Mouse (Mus musculus): ENCODE data around the gene Zfp853. TPM values are rescaled to one million over a fixed set of nuclear protein-coding genes. Genes with fewer than 3 reads are reported as not detected.
A peak's percentile ranks its signal among the peaks of the same experiment; 100 is the strongest.

The Zfp853 gene
- total RNA-seq, 2 experiments from 2014 or later, result 5.8 to 7.1 TPM

DNA sequence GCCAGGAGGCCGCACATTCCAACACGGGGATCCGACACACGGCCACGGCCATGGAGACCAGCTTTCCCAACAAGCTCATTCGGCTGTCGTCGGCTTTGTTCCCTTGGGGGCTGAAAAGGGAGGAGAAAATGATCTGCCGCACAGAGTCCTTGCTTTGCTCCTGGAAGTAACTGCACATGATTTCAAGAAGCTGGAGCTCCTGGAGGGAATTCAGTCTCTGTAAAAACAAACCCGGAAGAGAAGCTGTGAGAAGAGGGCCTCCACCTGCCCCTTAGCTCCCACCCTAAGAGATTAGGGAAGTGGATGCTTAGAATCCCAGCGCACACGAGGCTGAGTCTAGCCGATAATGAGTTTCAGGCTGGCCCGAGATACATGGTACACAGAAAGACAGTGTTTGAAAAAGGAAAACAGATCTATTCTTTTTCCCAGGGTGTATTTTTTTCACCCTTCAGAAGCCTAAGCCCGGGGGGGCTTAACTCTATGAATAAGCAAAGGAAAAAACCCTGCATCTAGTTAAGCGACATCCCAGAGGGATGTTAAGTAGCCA, 20.8 kb upstream of the Zfp853 start:
- intact Hi-C loops (cut with DNase I), result no loop called here
- TF ChIP-seq CTCF (IDR thresholded peaks at IDR 0.05), result no peak
- no peak for DNase-seq (ENCODE audit: extremely low spot score in 1 of 2, low spot score in 2 of 2)
- Histone ChIP-seq H3K4me3 (peak overlapping the region; percentile 80), H3K27ac (peak overlapping the region; percentile 89)

DNA sequence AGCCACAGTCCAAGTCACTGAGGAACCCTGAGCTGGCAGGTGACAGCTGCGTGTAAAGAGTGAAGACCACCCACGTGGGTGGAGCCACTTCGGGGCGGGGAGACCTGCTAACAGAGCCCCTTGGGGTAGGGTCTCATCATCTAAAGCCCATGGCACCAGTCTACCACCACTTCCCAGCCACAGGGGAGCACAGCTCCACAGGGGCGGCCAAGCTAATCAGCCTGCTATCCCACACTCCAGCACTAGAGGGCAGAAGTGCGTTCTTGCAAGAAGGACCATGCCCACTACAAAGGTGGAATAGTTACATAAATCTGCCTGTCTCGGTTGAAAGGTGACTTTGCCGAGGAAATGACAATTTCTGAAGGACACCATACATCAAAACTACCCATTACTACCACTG, 18.5 kb upstream of the Zfp853 start:
- intact Hi-C loops (cut with DNase I), result no loop called here
- peak; percentile 87 for TF ChIP-seq CTCF (IDR thresholded peaks at IDR 0.05)
- Histone ChIP-seq H3K4me3 (no peak overlapping the region), H3K27ac (no peak overlapping the region)
- DNase-seq (ENCODE audit: extremely low spot score in 1 of 2, low spot score in 2 of 2), result peak; percentile 69 to 74

DNA sequence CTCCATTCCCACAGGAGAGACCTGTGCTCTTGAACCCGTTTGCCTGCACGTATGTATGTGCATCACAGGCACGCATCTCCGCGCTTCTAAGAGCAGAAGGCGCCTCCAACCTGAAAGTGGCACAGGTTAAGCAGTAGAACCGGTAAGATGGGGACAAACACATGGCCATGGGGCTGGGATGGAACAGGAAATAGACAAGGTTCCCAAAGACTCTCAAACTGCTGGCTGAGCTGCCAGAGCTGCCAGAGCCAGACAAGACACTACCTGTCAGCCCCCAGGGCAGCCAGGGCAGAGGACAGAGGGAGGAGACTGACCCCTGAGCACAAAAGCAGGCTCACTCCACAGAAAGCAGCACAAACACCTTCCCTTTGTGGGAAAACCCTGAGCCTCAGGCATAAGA, 16.5 kb upstream of the Zfp853 start:
- H3K4me3 ChIP-seq, result no peak overlapping the region
- intact Hi-C loops (cut with DNase I), result no loop called here
- no peak for DNase-seq (ENCODE audit: extremely low spot score in 1 of 2, low spot score in 2 of 2)
- no peak overlapping the region for H3K27ac ChIP-seq
- TF ChIP-seq CTCF (IDR thresholded peaks at IDR 0.05), result no peak

DNA sequence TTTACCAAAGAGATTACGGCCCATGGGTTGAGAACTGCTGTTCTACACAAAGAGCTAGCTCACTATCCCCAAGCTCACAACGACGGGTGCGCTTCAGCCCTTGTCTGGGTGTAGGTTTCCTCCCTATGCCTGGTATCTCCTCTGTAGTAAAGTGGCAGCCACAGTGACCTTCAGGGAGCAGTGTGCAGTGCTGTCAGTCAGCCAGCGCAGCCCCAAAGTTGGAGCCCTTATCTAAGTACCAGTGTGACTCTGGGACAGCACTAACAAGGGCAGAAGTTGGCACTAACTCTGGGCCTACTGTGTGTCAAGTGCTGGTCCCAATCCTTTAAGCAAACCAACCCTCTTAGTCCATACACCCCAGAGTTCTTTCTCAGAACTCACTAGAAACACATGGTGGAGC, 15.4 kb upstream of the Zfp853 start:
- Histone ChIP-seq H3K4me3 (no peak overlapping the region), H3K27ac (no peak overlapping the region)
- intact Hi-C loops (cut with DNase I), result no loop called here
- no peak for TF ChIP-seq CTCF (IDR thresholded peaks at IDR 0.05)
- DNase-seq (ENCODE audit: extremely low spot score in 1 of 2, low spot score in 2 of 2), result no peak

DNA sequence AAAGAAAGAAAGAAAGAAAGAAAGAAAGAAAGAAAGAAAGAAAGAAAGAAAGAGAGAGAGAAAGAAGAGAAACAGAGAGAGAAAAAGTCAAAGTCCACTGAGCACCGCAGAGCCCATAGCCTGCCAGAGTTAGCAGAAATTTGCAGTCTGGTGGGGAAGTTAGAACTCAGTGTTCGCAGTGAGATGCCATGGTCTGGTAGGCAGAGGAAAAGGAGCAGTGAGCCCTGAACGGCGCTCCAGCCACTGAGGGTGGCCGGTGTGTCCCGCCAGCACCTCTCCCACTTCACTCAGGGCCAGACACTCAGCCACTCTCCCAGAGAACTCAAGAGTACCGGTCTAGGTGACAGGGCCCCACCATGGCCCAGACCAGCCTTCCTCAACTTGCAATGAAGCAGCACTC, 10.8 kb upstream of the Zfp853 start:
- TF ChIP-seq CTCF (IDR thresholded peaks at IDR 0.05), result no peak
- no peak for DNase-seq (ENCODE audit: extremely low spot score in 1 of 2, low spot score in 2 of 2)
- Histone ChIP-seq H3K27ac (no peak overlapping the region), H3K4me3 (no peak overlapping the region)
- intact Hi-C loops (cut with DNase I), result loop anchor here (5.0 kb wide), 1 partner anchor 127 kb away; no protein-coding TSS in a partner anchor

DNA sequence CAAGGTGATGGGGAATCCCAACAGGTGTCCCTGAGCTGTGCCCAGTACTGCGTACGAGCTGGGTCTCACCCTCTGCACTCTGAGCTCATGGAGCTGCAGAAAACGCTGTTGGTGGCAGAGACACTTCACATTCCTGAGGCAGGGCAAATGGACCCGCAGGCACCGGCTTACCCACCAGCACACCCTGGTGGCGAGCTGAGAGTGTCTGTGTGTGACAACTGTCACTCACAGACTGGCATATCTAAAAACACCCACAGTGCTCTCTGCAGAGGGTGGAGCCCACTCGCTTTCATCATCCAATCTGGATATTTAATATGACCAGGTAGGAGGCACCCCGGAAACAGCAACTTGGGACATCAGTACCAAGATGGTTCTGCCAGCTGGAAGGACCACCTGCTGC, 7.9 kb upstream of the Zfp853 start:
- H3K4me3 ChIP-seq, result no peak overlapping the region
- H3K27ac ChIP-seq, result no peak overlapping the region
- DNase-seq (ENCODE audit: extremely low spot score in 1 of 2, low spot score in 2 of 2), result no peak
- intact Hi-C loops (cut with DNase I), result loop anchor here (5.0 kb wide), 1 partner anchor 124 kb away; no protein-coding TSS in a partner anchor
- peak; percentile 46 for TF ChIP-seq CTCF (IDR thresholded peaks at IDR 0.05)

DNA sequence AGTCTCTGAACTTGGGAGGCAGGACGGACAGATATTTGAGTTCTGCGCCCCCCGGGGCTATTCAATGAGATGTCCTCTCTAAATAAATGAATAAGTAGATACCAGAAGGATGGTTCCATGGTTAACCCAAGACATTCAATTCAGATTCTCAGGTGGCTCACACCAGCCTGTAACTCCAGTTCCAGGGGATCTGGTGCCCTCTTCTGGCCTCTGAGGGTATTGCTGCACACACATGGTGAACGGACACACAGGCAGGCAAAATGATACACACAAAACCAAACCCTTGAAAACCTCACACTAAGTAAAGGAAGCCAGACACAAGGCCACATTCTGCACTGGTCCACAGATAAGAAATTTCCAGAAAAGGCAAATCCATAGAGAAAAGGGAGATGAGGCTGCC, 6.3 kb upstream of the Zfp853 start:
- peak; percentile 77 for TF ChIP-seq CTCF (IDR thresholded peaks at IDR 0.05)
- Histone ChIP-seq H3K27ac (no peak overlapping the region), H3K4me3 (no peak overlapping the region)
- DNase-seq (ENCODE audit: extremely low spot score in 1 of 2, low spot score in 2 of 2), result peak; percentile 40 to 66
- intact Hi-C loops (cut with DNase I), result loop anchor here (5.0 kb wide), 2 partner anchors 47 to 122 kb away; no protein-coding TSS in a partner anchor

DNA sequence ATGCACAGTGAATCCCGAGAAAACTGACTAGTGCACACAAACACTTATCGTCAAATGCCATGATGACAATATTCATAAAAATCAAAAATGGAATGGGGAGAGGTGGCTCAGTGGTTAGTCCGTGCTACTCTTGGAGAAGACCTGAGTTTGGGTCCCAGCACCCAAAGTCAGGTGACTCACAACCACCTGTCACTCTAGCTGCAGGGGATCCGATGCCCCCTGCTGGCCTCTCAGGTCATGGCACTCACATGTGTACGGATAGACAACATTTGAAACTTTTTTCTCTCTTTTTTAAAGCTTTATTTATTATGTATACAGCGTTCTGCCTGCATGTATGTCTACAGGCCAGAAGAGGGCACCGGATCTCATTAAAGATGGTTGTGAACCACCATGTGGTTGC, 5.0 kb upstream of the Zfp853 start:
- no peak for DNase-seq (ENCODE audit: extremely low spot score in 1 of 2, low spot score in 2 of 2)
- Histone ChIP-seq H3K4me3 (no peak overlapping the region), H3K27ac (no peak overlapping the region)
- intact Hi-C loops (cut with DNase I), result loop anchor here (5.0 kb wide), 1 partner anchor 46 kb away; no protein-coding TSS in a partner anchor
- TF ChIP-seq CTCF (IDR thresholded peaks at IDR 0.05), result peak; percentile 47

DNA sequence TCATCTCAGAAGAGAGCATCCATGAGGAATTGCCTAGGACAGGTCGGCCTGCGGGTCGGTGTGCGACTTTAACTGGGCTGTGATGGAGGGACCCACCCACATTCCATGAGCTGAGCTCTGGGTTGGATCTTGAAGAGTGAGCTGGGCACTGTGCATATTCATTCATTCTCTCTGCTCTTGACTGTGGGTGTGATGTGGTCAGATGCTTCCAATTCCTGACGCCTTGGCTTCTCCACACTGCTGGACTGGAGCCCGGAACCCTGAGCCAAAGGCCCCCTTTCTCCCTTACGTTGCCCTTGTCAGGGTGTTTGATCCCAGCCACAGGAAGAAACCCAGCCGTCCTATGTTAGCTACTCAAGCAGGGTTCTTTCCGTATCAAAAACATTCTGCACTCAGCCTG, 4.6 kb upstream of the Zfp853 start:
- no peak for DNase-seq (ENCODE audit: extremely low spot score in 1 of 2, low spot score in 2 of 2)
- intact Hi-C loops (cut with DNase I), result loop anchor here (5.0 kb wide), 1 partner anchor 46 kb away; no protein-coding TSS in a partner anchor
- no peak for TF ChIP-seq CTCF (IDR thresholded peaks at IDR 0.05)
- no peak overlapping the region for H3K27ac ChIP-seq
- H3K4me3 ChIP-seq, result no peak overlapping the region

DNA sequence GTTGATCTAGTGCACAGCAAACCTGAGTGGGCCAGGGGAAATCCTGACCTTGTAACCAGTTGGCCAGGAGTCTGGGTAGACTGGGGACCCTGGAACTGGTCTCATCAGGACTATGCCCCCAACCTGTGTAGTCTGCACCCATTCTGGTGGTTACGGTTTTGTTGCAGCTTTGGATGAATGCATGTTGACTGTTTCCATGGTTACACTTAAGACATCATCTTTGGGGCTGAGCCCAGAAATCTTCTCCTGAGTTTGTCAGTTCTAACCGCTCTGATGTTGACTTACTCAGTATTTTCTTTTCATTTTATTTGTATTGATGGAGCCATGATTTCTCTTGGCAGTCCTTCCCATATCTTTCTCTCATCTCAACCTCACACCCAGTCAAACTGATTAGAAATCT, 1.9 kb upstream of the Zfp853 start:
- no peak for DNase-seq (ENCODE audit: extremely low spot score in 1 of 2, low spot score in 2 of 2)
- intact Hi-C loops (cut with DNase I), result loop anchor here (5.0 kb wide), 1 partner anchor 43 kb away; no protein-coding TSS in a partner anchor
- TF ChIP-seq CTCF (IDR thresholded peaks at IDR 0.05), result no peak

DNA sequence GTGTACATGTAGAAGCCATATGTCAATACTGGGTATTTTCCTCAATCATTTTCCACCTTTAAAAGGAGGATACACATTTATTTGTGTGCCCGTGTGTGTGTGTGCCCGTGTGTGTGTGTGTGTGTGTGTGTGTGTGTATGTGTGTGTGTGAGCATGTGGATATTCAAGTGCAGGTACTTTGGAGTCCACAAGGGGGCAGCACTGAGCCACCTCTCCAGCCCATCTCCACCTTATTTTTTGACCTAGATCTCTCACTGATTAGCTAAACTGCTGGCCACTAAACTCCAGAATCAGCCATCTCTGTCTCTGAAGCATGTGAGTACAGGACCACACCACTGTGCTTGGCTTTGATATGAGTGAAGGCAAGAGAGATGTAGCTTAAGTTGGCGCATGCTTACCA, 1.4 kb upstream of the Zfp853 start:
- H3K27ac ChIP-seq, result no peak overlapping the region
- no peak overlapping the region for H3K4me3 ChIP-seq
- intact Hi-C loops (cut with DNase I), result loop anchor here (5.0 kb wide), 1 partner anchor 43 kb away; no protein-coding TSS in a partner anchor
- DNase-seq (ENCODE audit: extremely low spot score in 1 of 2, low spot score in 2 of 2), result no peak
- peak; percentile 16 for TF ChIP-seq CTCF (IDR thresholded peaks at IDR 0.05)

More for the DNA sequence above, 1.9 kb upstream of the Zfp853 start:
- Histone ChIP-seq H3K4me3 (no peak overlapping the region), H3K27ac (no peak overlapping the region)

DNA sequence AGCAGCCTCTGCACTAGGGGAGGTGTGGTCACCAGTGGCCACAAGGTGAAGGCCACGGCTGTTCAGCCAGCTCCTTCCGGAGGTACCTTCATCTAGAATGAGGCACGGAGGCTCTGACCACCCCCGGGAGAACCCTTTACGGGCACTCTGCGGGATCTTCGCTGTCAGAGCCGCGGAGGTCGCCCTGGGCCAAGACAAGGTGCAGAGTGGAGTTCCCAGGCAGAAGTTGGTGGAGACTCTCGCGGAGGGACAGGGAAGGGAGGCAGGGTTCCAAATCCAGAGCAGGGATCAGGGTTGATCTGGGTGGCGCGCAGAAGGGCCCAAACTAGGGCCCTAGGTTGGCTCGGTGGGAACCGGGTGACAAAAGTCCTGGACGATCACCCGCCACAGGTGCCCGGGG, 544 bp downstream of the Zfp853 start:
- no peak overlapping the region for H3K27ac ChIP-seq
- H3K4me3 ChIP-seq, result peak overlapping the region; percentile 59
- TF ChIP-seq CTCF (IDR thresholded peaks at IDR 0.05), result no peak
- no peak for DNase-seq (ENCODE audit: extremely low spot score in 1 of 2, low spot score in 2 of 2)
- intact Hi-C loops (cut with DNase I), result no loop called here

DNA sequence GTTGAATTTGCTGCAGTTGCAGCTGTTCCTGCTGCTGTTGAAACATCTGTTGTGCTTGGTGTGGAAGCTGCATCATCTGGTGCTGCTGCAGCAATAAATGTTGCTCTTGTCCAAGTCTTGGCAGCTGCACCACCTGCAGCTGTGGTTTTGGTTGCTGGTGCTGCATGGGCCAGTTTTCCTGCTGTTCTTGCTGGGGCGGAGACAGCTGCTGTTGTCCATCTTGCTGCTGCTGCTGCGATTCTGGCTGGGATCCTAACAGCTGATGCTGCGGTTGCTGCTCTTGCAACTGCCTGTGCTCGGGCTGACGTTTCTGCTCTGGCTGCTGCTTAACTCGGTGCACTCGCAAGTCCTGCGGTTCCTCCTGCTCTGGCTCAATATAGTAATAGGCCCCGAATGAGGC, 4.1 kb downstream of the Zfp853 start:
- no peak for TF ChIP-seq CTCF (IDR thresholded peaks at IDR 0.05)
- no peak overlapping the region for H3K4me3 ChIP-seq
- intact Hi-C loops (cut with DNase I), result no loop called here
- H3K27ac ChIP-seq, result no peak overlapping the region
- no peak for DNase-seq (ENCODE audit: extremely low spot score in 1 of 2, low spot score in 2 of 2)
